Mouse (Mus musculus) spleen, adult 2 months (tissue): ENCODE data around the gene Cdc42bpa. TPM values are rescaled to one million over a fixed set of nuclear protein-coding genes. Genes with fewer than 3 reads are reported as not detected.
A peak's percentile ranks its signal among the peaks of the same experiment; 100 is the strongest.

Experiments
- DNase-seq, 2 experiments: peaks; one replicate each; pipeline versions ENCODE4 v3.0.0 to v3.0.0-alpha.2; 2012 to 2021; ENCODE audit warnings: low spot score in 2 of 2, low read depth in 1 of 2
- H3K27ac ChIP-seq: fragments of 200-500 bp; 2 replicates; pipeline ENCODE4 v1.5.1; 2012; ENCODE audit warnings: low read length, inconsistent platforms; ENCODE audit not compliant: insufficient read depth
- H3K27me3 ChIP-seq: fragments of 200-500 bp; 2 replicates; pipeline ENCODE4 v1.6.1; 2012; ENCODE audit warnings: mild to moderate bottlenecking, moderate library complexity, low read length, inconsistent platforms; ENCODE audit not compliant: control insufficient read depth, insufficient read depth
- H3K36me3 ChIP-seq: fragments of 200-500 bp; 2 replicates; pipeline ENCODE4 v1.6.1; 2012; ENCODE audit warnings: mild to moderate bottlenecking, low read length, inconsistent platforms; ENCODE audit not compliant: control insufficient read depth, insufficient read depth
- H3K4me1 ChIP-seq: fragments of 200-500 bp; 2 replicates; pipeline ENCODE4 v1.6.1; 2011; ENCODE audit warnings: inconsistent platforms; ENCODE audit not compliant: control insufficient read depth, insufficient read depth, insufficient read length
- H3K4me3 ChIP-seq: fragments of 200-500 bp; 2 replicates; pipeline ENCODE4 v1.5.1; 2011; ENCODE audit warnings: mild to moderate bottlenecking, inconsistent platforms; ENCODE audit not compliant: insufficient read depth, insufficient read length; ENCODE audit errors: extremely low read depth
- CTCF ChIP-seq: fragments of 200-500 bp; IDR thresholded peaks from 2 replicates; pipeline ENCODE4 v1.5.1; 2011; ENCODE audit warnings: mild to moderate bottlenecking, inconsistent platforms; ENCODE audit not compliant: insufficient read depth, insufficient read length, insufficient replicate concordance; ENCODE audit errors: extremely low read depth
- POLR2A ChIP-seq: fragments of 200-500 bp; IDR thresholded peaks from 2 replicates; pipeline ENCODE4 v1.6.1; 2011; ENCODE audit warnings: low read depth, low read length, inconsistent platforms
- WGBS: fragments of 180-500 bp; shearing (Covaris S2); methylation state at CpG from one replicate; pipeline ENCODE4 v1.1.7; 2018; 5-methylcytosine and 5-hydroxymethylcytosine counted together
- polyA plus RNA-seq: library from polyadenylated mRNA; depleted of rRNA; stranded (reverse); fragments of >200 nt; gene quantifications from 2 replicates; pipeline ENCODE4 v1.2.3, GENCODE M21; 2012; rRNA removed

The Cdc42bpa gene
- polyA plus RNA-seq, 1 experiment, result 2.8 TPM

- Histone ChIP-seq H3K27ac (no peak overlapping the region), H3K36me3 (no peaks in the 10 kb centered on the region), H3K4me1 (peaks cover 4% of the 10 kb centered on the region; the same call in 1 of the 2 replicates), H3K27me3 (no peaks in the 10 kb centered on the region), H3K4me3 (no peak overlapping the region)
- no peak for DNase-seq
- TF ChIP-seq CTCF (no peak), POLR2A (no peak)
- WGBS, result 84% methylated on average over 5 of the region's 5 CpGs
These were observed 240.4 kb downstream of the Cdc42bpa start for GRCm38 (mm10) chr1:180200722-180201121.

- 96% methylated on average over 3 of the region's 3 CpGs for WGBS
- Histone ChIP-seq H3K4me3 (no peak overlapping the region), H3K27ac (no peak overlapping the region), H3K27me3 (no peaks in the 10 kb centered on the region), H3K4me1 (no peaks in the 10 kb centered on the region), H3K36me3 (no peaks in the 10 kb centered on the region)
- no peak for TF ChIP-seq CTCF
- no peak for TF ChIP-seq POLR2A
- no peak for DNase-seq
These were observed 248.1 kb downstream of the Cdc42bpa start for GRCm38 (mm10) chr1:180208370-180208769.

- TF ChIP-seq POLR2A (no peak), CTCF (no peak)
- H3K4me1 ChIP-seq, result no peaks in the 10 kb centered on the region
- no peak overlapping the region for H3K27ac ChIP-seq
- no peaks in the 10 kb centered on the region for H3K27me3 ChIP-seq
- no peak overlapping the region for H3K4me3 ChIP-seq
- DNase-seq, result no peak
- no peaks in the 10 kb centered on the region for H3K36me3 ChIP-seq
- WGBS, result 71% methylated on average over 4 of the region's 4 CpGs
These were observed 249.8 kb downstream of the Cdc42bpa start for GRCm38 (mm10) chr1:180210031-180210432.

GRCm38 (mm10) chr1:180210781-180211271 is 250.6 kb downstream of the Cdc42bpa start:
- Histone ChIP-seq H3K27ac (no peak overlapping the region), H3K27me3 (no peaks in the 10 kb centered on the region), H3K36me3 (no peaks in the 10 kb centered on the region), H3K4me1 (no peaks in the 10 kb centered on the region), H3K4me3 (no peak overlapping the region)
- TF ChIP-seq POLR2A (no peak), CTCF (no peak)
- no peak for DNase-seq
- 87% methylated on average over 9 of the region's 9 CpGs for WGBS

GRCm38 (mm10) chr1:180212911-180213310 is 252.6 kb downstream of the Cdc42bpa start:
- TF ChIP-seq POLR2A (no peak), CTCF (no peak)
- Histone ChIP-seq H3K27me3 (no peaks in the 10 kb centered on the region), H3K4me3 (no peak overlapping the region), H3K27ac (no peak overlapping the region), H3K4me1 (no peaks in the 10 kb centered on the region), H3K36me3 (no peaks in the 10 kb centered on the region)
- DNase-seq, result no peak
- WGBS, result 82% methylated on average over 5 of the region's 5 CpGs

GRCm38 (mm10) chr1:180215044-180215443 is 254.8 kb downstream of the Cdc42bpa start:
- DNase-seq, result peak; percentile 60 to 74
- 23% methylated on average over 4 of the region's 4 CpGs for WGBS

More at GRCm38 (mm10) chr1:180215044-180215443, 254.8 kb downstream of the Cdc42bpa start:
- Histone ChIP-seq H3K27ac (no peak overlapping the region), H3K27me3 (no peaks in the 10 kb centered on the region), H3K4me3 (no peak overlapping the region), H3K36me3 (no peaks in the 10 kb centered on the region), H3K4me1 (no peaks in the 10 kb centered on the region)
- no peak for TF ChIP-seq POLR2A
- peak; percentile 99 for TF ChIP-seq CTCF

Other genes starting within 250 kb of the Cdc42bpa start
- not detected in 2 replicates for gene Kif28, start 215.2 kb upstream of the Cdc42bpa start, polyA plus RNA-seq
- gene Gm10518, start 157.1 kb upstream of the Cdc42bpa start, polyA plus RNA-seq, result not detected in 2 replicates
- 5.6 and 6.4 TPM in 2 replicates for gene Ahctf1, start 156.8 kb upstream of the Cdc42bpa start, polyA plus RNA-seq
- gene Coq8a, start 239.1 kb downstream of the Cdc42bpa start, polyA plus RNA-seq, result 24.0 and 27.5 TPM in 2 replicates